Mouse (Mus musculus) limb, embryonic 14.5 days (tissue): ENCODE measurements around the gene Helb. TPM values are rescaled to one million over a fixed set of nuclear protein-coding genes. Genes with fewer than 3 reads are reported as not detected.
A peak's percentile ranks its signal among the peaks of the same experiment; 100 is the strongest.

Experiments used
- ATAC-seq: fragments of 200-750 bp; cut with Nextera tagmentation; 2 replicates; pipeline ENCODE4 v1.8.0; 2017; ENCODE audit warnings: low read depth, moderate number of reproducible peaks, moderate TSS enrichment; ENCODE audit not compliant: low FRiP score
- DNase-seq: peaks from one replicate; pipeline ENCODE4 v3.0.0-alpha.2; 2015; ENCODE audit warnings: low spot score
- H3K27ac ChIP-seq: fragments of 300-500 bp; sonication (generic); replicated peaks from 2 replicates; pipeline ENCODE4 v1.5.1; 2014; ENCODE audit warnings: low read depth, mild to moderate bottlenecking, low read length, moderate library complexity, mixed read lengths
- H3K27me3 ChIP-seq: fragments of 300-500 bp; sonication (generic); 2 replicates; pipeline ENCODE4 v1.6.1; 2014; ENCODE audit warnings: low read length, mixed read lengths; ENCODE audit not compliant: control insufficient read depth, insufficient read depth
- H3K36me3 ChIP-seq: fragments of 300-500 bp; sonication (generic); 2 replicates; pipeline ENCODE4 v1.6.1; 2014; ENCODE audit warnings: mild to moderate bottlenecking, low read length, moderate library complexity, mixed read lengths; ENCODE audit not compliant: control insufficient read depth, insufficient read depth
- H3K4me1 ChIP-seq: fragments of 300-500 bp; sonication (generic); 2 replicates; pipeline ENCODE4 v1.6.1; 2014; ENCODE audit warnings: antibody characterized with exemption, low read length, mixed read lengths; ENCODE audit not compliant: control insufficient read depth, insufficient read depth
- H3K4me2 ChIP-seq: fragments of 300-500 bp; sonication (generic); replicated peaks from 2 replicates; pipeline ENCODE4 v1.6.1; 2014; ENCODE audit warnings: low read depth, mild to moderate bottlenecking, low read length, moderate library complexity; ENCODE audit not compliant: severe bottlenecking
- H3K4me3 ChIP-seq: fragments of 300-500 bp; sonication (generic); replicated peaks from 2 replicates; pipeline ENCODE4 v1.5.1; 2014; ENCODE audit warnings: low read length
- H3K9ac ChIP-seq: fragments of 300-500 bp; sonication (generic); 2 replicates; pipeline ENCODE4 v1.6.1; 2014; ENCODE audit warnings: mild to moderate bottlenecking, low read depth, low read length, moderate library complexity; ENCODE audit not compliant: severe bottlenecking
- H3K9me3 ChIP-seq: fragments of 300-500 bp; sonication (generic); 2 replicates; pipeline ENCODE4 v1.6.1; 2016; ENCODE audit warnings: low read length; ENCODE audit not compliant: control insufficient read depth
- POLR2A ChIP-seq: fragments of 200-500 bp; IDR thresholded peaks from 2 replicates; pipeline ENCODE4 v1.8.0; 2012; ENCODE audit warnings: inconsistent platforms, mild to moderate bottlenecking, moderate library complexity, borderline replicate concordance; ENCODE audit not compliant: insufficient read depth, insufficient read length; ENCODE audit errors: extremely low read depth
- WGBS: fragments of 180-500 bp; shearing (Covaris S2); extraction: QIAGEN DNeasy Blood & Tissue Kit; methylation state at CpG from one replicate; pipeline ENCODE4 v1.1.7; 2014; 5-methylcytosine and 5-hydroxymethylcytosine counted together
- polyA plus RNA-seq, 2 experiments: library from polyadenylated mRNA; depleted of rRNA in 1 of 2; stranded (reverse) in 1 of 2; unstranded in 1 of 2; fragments of >200 nt; fragmentation: Nextera tagmentation in 1 of 2; extraction: Ambion mirVana in 1 of 2; gene quantifications; 2 replicates each; pipeline versions ENCODE4 v1.2.1 to v1.2.3; 2012 to 2014

The Helb gene
- polyA plus RNA-seq, 2 experiments = 6.1 to 11.0 TPM

DNA sequence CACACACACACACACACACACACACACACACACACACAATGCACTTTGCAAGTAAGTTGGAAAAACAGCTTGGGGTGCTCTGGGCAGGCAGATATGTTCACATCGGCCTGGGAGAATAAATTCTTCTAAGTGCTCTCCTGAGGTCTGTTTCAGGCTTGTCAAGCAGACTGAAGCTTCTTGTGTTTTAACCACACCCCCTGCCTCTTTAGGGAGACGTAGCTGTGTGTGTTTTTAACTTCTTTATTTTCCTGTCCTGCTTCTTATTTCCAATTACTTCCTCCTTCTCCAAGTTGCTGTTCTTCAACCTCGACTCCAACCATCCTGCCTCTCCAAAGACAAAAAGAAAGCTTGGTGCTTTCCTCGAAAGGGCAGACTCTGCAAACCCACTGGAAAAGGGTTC lies 27.4 kb upstream of the Helb start:
- H3K27me3 ChIP-seq = no peaks in the 10 kb centered on the region
- no peak overlapping the region for H3K4me2 ChIP-seq
- peaks cover 6% of the 10 kb centered on the region for H3K9me3 ChIP-seq
- DNase-seq (no peak), ATAC-seq (no peak)
- 56% methylated on average over 4 of the region's 4 CpGs for WGBS
- TF ChIP-seq POLR2A = no peak
- no peak overlapping the region for H3K27ac ChIP-seq
- H3K4me3 ChIP-seq = no peak overlapping the region
- H3K9ac ChIP-seq = no peak overlapping the region
- H3K36me3 ChIP-seq = no peaks in the 10 kb centered on the region
- H3K4me1 ChIP-seq = no peaks in the 10 kb centered on the region

DNA sequence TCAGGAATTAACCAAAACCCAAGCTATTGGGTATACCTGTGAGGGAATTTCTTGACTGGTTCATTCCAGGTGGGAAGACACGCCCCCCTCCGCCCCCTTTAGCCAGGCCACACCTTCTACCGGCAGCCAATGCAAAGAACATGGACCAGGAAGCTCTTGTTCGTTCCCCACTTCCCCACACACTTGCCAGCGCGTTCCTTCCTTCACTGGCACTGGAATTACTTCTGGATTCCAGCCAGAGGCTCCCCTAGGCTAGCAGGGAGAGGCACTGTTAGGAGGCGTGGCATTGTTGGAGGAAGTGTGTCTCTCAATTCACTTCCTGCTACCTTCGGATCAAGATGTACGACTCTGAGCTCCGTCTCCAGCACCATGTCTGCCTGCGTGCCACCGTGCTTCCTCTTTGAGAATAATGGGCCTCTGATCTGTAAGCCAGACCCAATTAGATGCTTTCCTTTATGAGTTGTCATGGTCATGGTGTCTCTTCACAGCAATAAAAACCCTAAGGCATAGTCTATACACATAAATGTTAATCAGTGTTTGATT lies 23.3 kb upstream of the Helb start:
- Histone ChIP-seq H3K9ac (no peak overlapping the region), H3K27ac (no peak overlapping the region), H3K36me3 (no peaks in the 10 kb centered on the region), H3K4me1 (peaks cover 8% of the 10 kb centered on the region), H3K27me3 (no peaks in the 10 kb centered on the region), H3K9me3 (no peaks in the 10 kb centered on the region), H3K4me2 (no peak overlapping the region), H3K4me3 (no peak overlapping the region)
- WGBS = 86% methylated on average over 12 of the region's 12 CpGs
- TF ChIP-seq POLR2A = no peak
- no peak for ATAC-seq
- DNase-seq = no peak

DNA sequence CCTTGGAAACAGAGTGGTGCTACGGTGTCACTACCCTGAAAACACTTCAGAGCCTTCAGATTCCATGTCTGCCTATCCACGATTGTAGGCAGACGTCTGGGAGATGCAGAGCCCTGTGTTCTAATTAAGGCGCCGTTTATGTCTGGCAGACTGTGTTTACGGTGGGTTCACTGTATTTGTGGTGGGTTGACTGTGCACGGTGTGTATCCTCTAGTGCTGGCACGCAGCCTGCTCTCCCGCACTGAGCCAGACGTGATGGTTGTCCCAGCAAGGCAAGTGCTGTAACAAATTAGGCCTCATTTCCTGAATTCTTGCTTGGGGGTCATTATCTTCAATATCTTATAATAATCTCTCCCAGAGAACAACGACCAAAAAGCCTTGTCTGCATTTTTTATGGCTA lies 20.9 kb upstream of the Helb start:
- ATAC-seq = no peak

DNA sequence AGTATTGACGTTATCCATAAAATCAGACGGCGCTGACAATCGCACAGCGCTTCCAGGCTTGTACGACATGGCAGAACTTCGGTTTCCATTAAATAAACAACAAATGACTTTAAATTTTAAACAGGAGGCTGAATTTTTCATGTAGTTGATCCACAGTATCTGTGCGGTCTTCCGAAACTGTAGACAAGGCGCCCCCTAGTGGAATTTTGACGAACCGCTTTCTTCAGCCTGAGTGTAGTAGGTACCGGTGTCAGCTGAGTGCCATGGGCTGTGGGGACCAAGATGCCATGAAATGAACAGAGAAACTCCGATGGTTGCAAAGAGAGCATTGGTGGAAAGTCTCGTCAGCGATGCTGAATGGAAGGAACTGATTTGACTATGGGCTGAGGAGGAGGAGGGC lies 17.8 kb upstream of the Helb start:
- Histone ChIP-seq H3K27me3 (no peaks in the 10 kb centered on the region), H3K4me1 (peaks cover 8% of the 10 kb centered on the region), H3K4me3 (no peak overlapping the region), H3K4me2 (no peak overlapping the region), H3K36me3 (no peaks in the 10 kb centered on the region), H3K27ac (no peak overlapping the region), H3K9me3 (no peaks in the 10 kb centered on the region), H3K9ac (no peak overlapping the region)
- no peak for TF ChIP-seq POLR2A
- WGBS = 65% methylated on average over 16 of the region's 16 CpGs
- ATAC-seq (no peak), DNase-seq (peak; percentile 6)

More for the DNA sequence above, 20.9 kb upstream of the Helb start:
- Histone ChIP-seq H3K4me1 (peaks cover 8% of the 10 kb centered on the region), H3K27me3 (no peaks in the 10 kb centered on the region), H3K36me3 (no peaks in the 10 kb centered on the region), H3K4me2 (no peak overlapping the region), H3K27ac (no peak overlapping the region), H3K9ac (no peak overlapping the region), H3K9me3 (no peaks in the 10 kb centered on the region), H3K4me3 (no peak overlapping the region)
- TF ChIP-seq POLR2A = no peak
- DNase-seq = no peak
- WGBS = 22% methylated on average over 11 of the region's 11 CpGs

DNA sequence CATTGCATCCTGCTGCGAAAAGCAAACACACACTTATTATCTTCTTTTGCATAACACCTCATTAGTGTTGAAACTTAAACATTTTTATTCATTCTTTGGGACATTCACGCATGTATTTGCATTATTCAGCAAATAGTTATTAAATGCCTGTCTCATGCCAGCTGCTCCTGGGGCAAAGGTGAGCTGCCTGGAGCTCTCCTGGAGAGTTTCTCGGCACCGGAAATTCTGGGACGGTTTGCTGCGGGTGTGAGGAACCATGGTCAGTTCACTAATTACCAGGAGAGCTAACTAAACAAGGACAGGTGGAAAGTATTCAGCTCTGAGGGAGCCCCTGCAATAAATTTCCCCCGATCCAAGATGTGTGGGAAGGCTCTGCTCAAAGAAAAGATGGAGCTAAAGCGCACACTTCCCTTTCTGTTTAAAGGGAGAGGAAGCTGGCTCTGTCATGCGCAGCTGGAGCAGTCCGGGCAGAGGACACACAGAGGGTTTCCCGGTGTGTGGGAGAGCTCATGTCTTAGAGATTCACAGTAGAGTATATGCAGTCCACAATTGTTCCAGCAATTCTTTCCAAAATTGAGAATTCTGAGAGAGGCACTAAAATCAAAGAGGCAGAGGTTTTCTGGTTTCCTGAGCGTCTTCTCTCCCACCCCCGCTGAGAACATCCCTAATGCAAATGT lies 16.0 kb upstream of the Helb start:
- Histone ChIP-seq H3K36me3 (no peaks in the 10 kb centered on the region), H3K9ac (no peak overlapping the region), H3K4me2 (no peak overlapping the region), H3K4me1 (peaks cover under 1% of the 10 kb centered on the region; the same call in 1 of the 2 replicates), H3K27me3 (no peaks in the 10 kb centered on the region), H3K9me3 (no peaks in the 10 kb centered on the region), H3K27ac (no peak overlapping the region), H3K4me3 (no peak overlapping the region)
- no peak for TF ChIP-seq POLR2A
- DNase-seq (no peak), ATAC-seq (no peak)
- 31% methylated on average over 13 of the region's 13 CpGs for WGBS
